Mouse (Mus musculus) CD4-positive, CD25-positive, alpha-beta regulatory T cell, adult 4 months (primary cell): ENCODE measurements around the gene Ptma. TPM values are rescaled to one million over a fixed set of nuclear protein-coding genes. Genes with fewer than 3 reads are reported as not detected.
A peak's percentile ranks its signal among the peaks of the same experiment; 100 is the strongest.
"Not testable (repeated sequence)": the region's sequence is repeated elsewhere in the genome, so short reads cannot be mapped to it uniquely, and the experiment has no call there.

Experiments
- ATAC-seq: one replicate; pipeline ENCODE4 v1.8.0; 2017
- polyA plus RNA-seq, 2 experiments: library from polyadenylated mRNA; unstranded; fragments of 100-300 nt; shearing (Covaris generic); gene quantifications; one replicate each; pipeline ENCODE4 v1.2.1; 2017

Gene Ptma
- polyA plus RNA-seq, 2 experiments from 2014 or later: 2,790 to 2,877 TPM

DNA sequence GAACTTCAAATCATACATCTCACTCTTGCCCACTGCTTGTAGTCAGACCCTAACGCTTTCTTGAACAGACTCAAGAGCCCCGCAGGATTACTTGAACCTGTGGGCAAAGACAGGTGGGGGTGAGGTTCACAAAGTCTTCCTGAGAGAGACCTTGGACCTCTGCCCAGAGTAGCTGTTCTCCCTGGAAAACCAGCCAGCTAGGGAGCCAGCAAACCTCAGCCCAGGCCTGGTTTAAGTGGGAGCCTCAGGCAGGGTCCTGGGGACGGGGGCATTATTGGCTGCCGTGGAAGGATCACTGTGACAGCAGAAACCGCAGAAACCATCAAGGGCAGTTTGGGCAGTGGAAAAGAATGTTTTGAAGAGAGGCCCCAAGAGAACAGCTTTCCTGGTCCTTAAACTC, 29.2 kb upstream of the Ptma start:
- no peak for ATAC-seq

- no peak for ATAC-seq
These were observed 28.5 kb upstream of the Ptma start for GRCm38 (mm10) chr1:86497986-86498385.

- ATAC-seq: no peak
These were observed 27.9 kb upstream of the Ptma start for GRCm38 (mm10) chr1:86498611-86499010.

DNA sequence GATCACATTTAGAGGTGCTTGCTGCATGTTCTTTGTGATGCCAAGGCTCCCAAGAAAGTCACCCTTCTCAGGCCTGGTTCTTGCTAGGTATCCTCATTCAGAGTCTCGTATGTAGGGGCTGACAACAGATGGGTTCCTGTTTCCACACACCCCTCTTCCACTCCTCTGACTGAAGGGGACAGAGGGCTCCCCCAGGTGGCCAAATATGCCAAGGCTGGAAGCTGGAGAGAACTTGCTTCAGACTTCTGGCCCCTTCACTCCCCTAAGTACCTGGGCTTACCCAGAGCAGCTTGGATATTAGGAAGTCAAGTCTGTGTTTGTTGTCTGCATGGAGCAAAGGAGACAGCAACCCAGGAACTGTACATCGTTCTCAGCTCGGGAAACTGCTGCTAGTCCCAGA, 26.6 kb upstream of the Ptma start:
- no peak for ATAC-seq

GRCm38 (mm10) chr1:86500681-86501080, 25.8 kb upstream of the Ptma start:
- no peak for ATAC-seq

GRCm38 (mm10) chr1:86501114-86501532, 25.4 kb upstream of the Ptma start:
- ATAC-seq: peak; percentile 1

GRCm38 (mm10) chr1:86501559-86501958, 25.0 kb upstream of the Ptma start:
- ATAC-seq: peak; percentile 53

- ATAC-seq: no peak
These were observed 24.1 kb upstream of the Ptma start for GRCm38 (mm10) chr1:86502221-86503048.

DNA sequence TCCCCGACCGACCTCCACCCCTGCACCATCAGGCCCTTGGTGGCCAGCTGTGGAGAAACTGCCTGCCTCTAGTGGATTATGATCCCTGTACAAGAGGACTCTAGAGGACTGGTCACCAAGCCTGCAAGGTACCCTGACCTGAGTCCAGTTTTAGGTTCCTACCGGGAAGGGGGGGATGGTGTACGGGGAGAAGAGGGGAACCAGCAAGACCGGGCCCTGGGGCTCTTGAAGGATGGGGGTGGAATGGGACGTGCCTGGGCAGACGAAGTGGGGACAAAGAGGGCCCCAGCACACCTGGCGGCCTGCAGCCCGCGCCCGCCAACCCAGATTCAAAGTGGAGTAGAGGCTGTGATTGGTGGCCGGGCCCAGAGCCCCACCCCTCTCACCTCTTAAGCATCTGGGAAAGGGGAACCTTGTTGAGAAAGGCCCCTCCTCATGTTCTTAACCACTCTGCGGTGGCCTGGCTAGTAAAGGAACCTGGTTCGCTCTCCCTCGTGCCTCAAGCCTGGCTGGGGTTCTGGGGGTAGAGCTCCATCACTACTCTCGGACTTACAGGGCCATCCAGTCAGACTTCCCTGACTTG, 23.3 kb upstream of the Ptma start:
- ATAC-seq: no peak

DNA sequence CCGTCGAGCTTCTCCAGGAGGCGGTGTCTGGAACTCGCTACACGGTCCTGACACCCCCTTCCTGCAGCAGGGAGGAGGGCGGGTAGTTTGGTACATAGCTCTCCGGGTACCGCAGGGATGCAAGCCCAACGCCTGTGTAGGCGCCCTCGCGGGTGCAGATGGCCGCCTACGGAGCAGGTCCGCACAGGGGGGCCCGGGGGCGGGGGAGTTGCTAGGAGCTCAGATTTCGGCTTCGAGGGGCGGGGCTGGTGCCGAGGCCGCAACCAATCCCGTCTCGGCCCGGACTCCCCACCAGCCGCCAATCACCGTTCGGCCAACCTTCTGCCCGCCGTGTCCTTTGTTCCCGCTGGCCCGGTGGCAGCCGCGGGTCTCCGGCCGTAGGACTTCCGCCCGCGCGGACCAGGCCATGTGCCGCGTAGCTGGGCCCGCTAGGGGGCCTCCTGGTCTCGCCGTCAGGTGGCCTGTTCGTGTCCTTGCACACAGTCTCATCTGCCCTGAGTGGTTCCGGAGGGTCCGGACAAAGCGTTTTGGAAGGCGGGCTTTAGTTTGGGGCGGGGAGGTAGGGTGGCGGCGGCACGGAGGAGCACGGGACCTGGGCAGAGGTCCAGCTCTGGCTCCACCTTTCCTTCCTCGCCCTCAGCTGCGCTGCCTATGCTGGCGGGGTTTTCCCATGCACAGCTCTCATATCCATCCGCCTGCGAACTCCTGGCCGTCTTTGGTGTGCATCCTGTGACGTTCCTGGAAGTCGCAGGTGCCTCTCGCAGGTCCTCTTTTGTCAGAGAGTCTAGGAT, 22.4 kb upstream of the Ptma start:
- ATAC-seq: peak; percentile 72

- no peak for ATAC-seq
These were observed 21.7 kb upstream of the Ptma start for GRCm38 (mm10) chr1:86504697-86505421.

GRCm38 (mm10) chr1:86505461-86505860, 21.1 kb upstream of the Ptma start:
- ATAC-seq: no peak

DNA sequence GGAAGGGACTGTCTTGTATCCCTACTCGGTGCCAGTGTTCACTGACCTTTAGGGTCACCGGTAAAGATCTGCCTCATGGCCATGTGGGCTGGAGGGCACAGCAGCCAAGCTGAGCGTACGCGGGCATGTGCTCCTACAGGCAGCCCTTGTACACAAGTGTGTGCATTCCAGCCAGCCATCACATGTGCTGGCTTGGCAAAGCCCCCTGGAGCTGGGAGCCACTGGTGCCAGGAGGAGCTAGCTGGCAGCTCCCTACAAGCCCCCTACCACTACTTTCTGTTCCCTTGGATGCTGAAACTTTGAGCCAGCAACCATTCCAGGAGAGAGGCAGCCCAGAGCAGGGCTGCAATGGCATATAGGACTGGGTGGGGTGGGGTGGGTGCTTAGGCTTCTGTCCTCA, 20.1 kb upstream of the Ptma start:
- no peak for ATAC-seq

DNA sequence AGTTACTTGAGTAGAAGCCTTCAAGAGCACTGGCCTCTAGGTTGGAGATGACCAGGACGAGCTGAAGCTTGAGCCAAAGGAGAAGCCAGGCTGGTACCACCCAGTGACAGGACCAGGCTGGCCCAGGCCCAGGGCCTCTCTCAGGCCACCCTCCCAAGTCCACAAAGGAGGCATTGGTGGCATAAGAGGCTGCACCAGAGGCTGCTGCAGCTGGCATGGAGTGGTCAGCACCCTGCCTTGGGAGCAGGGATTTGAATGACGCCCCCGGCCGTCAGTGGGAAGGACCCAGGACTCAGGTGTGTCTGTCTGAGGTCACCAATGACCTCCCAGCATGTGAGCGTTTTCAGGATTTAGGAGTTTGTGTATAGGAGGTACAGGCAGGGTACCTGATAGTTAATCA, 18.7 kb upstream of the Ptma start:
- ATAC-seq: no peak

DNA sequence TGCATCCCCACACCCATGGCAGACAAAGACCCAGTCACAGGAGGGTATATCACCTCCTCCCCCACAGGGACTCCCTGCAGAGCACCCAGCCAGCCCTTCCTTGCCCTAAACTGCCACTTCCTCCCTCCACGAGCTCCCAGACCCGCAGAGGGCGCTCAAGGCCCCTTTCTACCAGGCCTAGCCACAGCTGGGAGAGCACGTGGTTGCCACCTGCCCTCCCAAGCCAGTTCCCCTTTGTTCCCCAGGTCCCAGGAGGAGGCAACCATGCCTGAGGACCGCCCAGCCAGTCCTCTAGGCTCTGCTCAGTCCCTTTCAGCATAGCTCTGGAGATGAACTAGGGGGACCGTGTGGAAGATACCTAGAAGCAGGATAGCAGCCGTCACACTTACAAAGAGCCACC, 17.1 kb upstream of the Ptma start:
- ATAC-seq: peak; percentile 82

DNA sequence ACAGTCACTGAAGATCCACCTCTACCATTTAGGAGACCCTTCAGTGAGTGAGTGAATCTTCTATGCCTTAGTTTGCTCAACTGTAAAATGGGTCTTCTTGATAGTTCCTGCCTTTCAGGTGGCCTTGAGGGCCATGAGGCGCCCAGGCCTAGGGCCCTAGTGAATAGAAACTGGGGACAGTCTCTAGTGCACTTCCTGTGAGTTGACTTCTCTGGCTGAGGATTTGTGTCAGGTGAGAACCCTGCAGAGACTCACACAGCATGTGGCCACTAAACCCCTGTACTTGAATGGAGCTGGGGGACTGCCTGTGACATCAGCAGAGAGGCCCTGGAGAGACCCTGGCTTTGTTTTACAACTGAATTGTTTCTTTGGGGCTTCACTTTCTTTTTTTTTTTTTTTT, 16.3 kb upstream of the Ptma start:
- peak; percentile 46 for ATAC-seq

GRCm38 (mm10) chr1:86510676-86511441, 15.7 kb upstream of the Ptma start:
- ATAC-seq: no peak

DNA sequence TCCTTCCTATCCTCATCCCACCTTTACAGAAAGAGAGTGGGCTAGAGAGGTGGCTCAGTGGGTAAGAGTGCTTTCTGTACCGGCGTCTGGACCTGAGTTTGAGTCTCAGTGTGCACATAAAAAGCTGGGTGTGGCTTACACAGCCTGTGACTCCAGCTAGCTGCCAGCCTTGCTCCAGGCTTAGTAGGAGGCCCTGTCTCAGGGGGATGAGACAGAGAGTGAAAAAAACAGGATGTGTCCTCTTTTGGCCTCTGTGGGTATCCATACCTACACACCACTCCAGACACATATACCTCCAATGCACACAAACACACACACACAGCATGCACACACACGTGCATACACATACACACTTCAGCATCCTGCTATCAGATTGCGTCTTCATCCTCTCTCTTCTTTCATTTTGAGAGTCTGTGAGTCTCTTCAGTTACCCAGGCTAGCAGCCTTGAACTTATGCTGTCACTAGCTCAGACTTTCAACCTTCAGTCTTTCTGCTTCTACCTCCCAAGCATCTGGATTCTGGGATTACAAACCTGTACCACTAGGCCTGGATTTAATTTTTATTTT, 14.3 kb upstream of the Ptma start:
- no peak for ATAC-seq

DNA sequence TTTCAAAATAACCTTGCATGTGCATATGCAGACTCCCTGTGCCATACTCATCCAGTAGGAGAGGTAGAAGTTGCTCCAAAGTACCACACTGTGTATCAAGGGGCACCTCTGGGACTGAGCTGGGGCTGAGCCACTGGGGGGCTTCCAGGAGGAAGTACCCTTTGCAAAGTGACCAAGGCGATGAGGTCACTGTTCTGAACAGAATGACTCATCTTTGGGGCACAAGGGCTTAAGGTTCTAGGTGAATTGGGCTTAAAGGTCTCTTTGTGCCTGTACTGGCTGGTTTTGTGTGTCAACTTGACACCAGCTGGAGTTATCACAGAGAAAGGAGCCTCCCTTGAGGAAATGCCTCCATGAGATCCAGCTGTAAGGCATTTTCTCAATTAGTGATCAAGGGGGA, 13.5 kb upstream of the Ptma start:
- not testable (repeated sequence) for ATAC-seq

GRCm38 (mm10) chr1:86515715-86516410, 10.7 kb upstream of the Ptma start:
- peak; percentile 95 for ATAC-seq

DNA sequence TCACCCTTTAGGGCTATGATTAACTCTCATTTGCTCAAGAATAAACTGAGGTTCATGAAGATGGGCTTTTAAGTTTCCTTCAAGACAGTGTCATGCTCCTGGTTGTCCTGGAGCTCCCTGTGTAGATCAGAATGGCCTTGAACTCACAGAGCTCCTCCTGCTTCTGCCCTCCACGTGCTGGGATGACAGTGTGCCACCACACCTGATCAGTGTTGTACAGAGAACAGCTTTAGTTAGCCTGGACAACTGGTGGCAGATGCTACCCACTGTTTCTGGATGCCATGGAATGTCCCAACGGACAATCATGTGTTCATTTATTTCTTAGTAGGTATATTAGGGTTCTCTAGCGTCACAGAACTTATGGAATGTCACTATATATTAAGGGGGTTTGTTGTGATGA, 9.4 kb upstream of the Ptma start:
- ATAC-seq: no peak
